Mouse (Mus musculus): ENCODE measurements around the gene Eif4e3. TPM values are rescaled to one million over a fixed set of nuclear protein-coding genes. Genes with fewer than 3 reads are reported as not detected.

The Eif4e3 gene
- total and polyA plus RNA-seq, 2 experiments from 2014 or later = 15.4 to 18.9 TPM

DNA sequence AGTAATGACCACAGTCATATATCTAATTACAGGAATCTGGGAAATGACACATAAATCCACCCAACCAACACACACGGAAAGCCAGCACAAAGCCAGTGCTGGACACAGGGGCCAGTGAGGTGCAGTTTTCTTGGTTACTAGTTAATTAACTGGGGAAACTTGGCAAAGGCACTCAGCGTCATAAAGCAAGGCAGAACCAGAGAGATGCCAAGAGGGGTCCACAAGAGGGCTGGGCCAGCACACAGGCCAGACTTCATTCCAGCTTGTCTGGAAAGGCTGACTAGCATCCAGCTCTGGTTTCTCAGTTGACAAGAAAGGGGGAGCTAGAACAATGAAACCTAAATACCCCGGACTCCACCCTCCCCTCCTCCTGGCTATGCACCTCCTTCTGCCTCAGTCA is 33.9 kb upstream of the Eif4e3 start:
- 0 out of 2 replicates have a peak, but pooled peaks cover 24% of the 10 kb centered on the region for H3K27me3 ChIP-seq (ENCODE audit: control insufficient read depth, insufficient read depth, low read length)
- no peak overlapping the region for H3K4me2 ChIP-seq (ENCODE audit: low read depth, low read length)
- H3K9ac ChIP-seq (replicated peaks; ENCODE audit: low read depth, low read length) = no peak overlapping the region
- no peaks in the 10 kb centered on the region for H3K4me1 ChIP-seq (ENCODE audit: control insufficient read depth, insufficient read depth)
- H3K27ac ChIP-seq (ENCODE audit: low read depth) = no peak overlapping the region
- DNase-seq (ENCODE audit: low spot score) = no peak
- H3K9me3 ChIP-seq (replicated peaks; ENCODE audit: control insufficient read depth, low read length) = no peaks in the 10 kb centered on the region
- WGBS = 67% methylated on average over 3 of the region's 3 CpGs
- H3K36me3 ChIP-seq (replicated peaks; ENCODE audit: control insufficient read depth, insufficient read depth, low read length) = no peaks in the 10 kb centered on the region
- TF ChIP-seq CTCF (IDR thresholded peaks at IDR 0.05; ENCODE audit: low read depth) (no peak), EP300 (IDR thresholded peaks at IDR 0.05; ENCODE audit: low read depth) (no peak)
- no peak for ATAC-seq (ENCODE audit: insufficient read depth, low read depth)
- no peak overlapping the region for H3K4me3 ChIP-seq (ENCODE audit: low read depth, low read length)

DNA sequence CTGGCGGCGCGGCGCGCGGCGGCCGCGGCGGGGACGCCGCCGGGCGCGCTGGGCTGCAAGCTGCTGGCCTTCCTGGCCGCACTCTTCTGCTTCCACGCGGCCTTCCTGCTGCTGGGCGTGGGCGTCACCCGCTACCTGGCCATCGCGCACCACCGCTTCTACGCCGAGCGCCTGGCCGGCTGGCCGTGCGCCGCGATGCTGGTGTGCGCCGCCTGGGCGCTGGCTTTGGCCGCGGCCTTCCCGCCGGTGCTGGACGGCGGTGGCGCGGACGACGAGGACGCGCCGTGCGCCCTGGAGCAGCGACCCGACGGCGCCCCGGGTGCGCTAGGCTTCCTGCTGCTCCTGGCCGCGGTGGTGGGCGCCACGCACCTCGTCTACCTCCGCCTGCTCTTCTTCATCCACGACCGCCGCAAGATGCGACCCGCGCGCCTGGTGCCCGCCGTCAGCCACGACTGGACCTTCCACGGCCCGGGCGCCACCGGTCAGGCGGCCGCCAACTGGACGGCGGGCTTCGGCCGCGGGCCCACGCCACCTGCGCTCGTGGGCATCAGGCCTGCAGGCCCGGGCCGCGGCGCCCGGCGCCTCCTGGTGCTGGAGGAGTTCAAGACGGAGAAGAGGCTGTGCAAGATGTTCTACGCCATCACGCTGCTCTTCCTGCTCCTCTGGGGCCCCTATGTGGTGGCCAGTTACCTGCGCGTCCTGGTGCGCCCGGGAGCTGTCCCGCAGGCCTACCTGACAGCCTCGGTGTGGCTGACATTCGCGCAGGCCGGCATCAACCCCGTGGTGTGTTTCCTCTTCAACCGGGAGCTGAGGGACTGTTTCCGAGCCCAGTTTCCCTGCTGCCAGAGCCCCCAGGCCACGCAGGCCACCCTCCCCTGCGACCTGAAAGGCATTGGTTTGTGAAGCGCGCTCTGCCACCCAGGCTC is 26.6 kb upstream of the Eif4e3 start:
- Histone ChIP-seq H3K4me3 (ENCODE audit: low read depth, low read length) (peak overlapping the region; percentile 80), H3K36me3 (replicated peaks; ENCODE audit: control insufficient read depth, insufficient read depth, low read length) (no peaks in the 10 kb centered on the region), H3K9me3 (replicated peaks; ENCODE audit: control insufficient read depth, low read length) (no peaks in the 10 kb centered on the region), H3K4me2 (ENCODE audit: low read depth, low read length) (peak overlapping the region; percentile 95), H3K27me3 (ENCODE audit: control insufficient read depth, insufficient read depth, low read length) (peaks cover 89% of the 10 kb centered on the region), H3K27ac (ENCODE audit: low read depth) (no peak overlapping the region), H3K4me1 (ENCODE audit: control insufficient read depth, insufficient read depth) (no peaks in the 10 kb centered on the region), H3K9ac (replicated peaks; ENCODE audit: low read depth, low read length) (peak overlapping the region; percentile 59)
- ATAC-seq (ENCODE audit: insufficient read depth, low read depth) (peak; percentile 28; the same call in 1 of the 2 replicates), DNase-seq (ENCODE audit: low spot score) (no peak)
- 3% methylated on average over 109 of the region's 110 CpGs for WGBS
- no peak for TF ChIP-seq EP300 (IDR thresholded peaks at IDR 0.05; ENCODE audit: low read depth)
- TF ChIP-seq CTCF (IDR thresholded peaks at IDR 0.05; ENCODE audit: low read depth) = no peak

DNA sequence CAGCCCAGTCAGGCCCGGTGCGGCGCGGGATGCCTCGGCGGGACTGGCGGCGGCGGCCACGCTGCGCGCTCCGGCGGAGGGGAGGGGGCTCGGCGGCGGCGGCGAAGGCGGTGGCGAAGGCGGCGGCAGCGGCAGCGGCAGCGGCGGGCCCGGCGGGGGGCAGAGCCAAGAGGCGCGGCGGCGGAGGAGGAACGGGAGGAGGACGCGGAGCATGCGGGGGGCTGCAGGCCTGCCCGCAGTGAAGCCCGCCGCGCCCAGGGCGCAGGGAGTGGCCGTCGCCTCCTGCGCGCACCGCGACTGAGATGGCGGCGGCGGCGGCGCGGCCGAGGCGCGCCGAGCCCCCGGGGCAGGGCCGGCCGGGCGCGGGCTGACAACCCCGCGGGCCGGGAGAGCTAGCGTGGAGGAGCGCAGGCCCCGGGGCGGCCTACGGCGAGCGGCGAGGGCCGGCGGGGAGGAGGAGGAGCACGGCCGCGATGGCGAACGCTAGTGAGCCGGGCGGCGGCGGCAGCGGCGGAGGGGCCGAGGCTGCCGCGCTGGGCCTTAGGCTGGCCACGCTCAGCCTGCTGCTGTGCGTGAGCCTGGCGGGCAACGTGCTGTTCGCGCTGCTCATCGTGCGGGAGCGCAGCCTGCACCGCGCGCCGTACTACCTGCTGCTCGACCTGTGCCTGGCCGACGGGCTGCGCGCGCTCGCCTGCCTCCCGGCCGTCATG is 25.8 kb upstream of the Eif4e3 start, which contains the start of gene Gpr27:
TSS of gene Gpr27 (plus strand) at position 474 of the 710 bp plus-strand sequence.
- peaks cover 82% of the 10 kb centered on the region for H3K27me3 ChIP-seq (ENCODE audit: control insufficient read depth, insufficient read depth, low read length)
- no peaks in the 10 kb centered on the region for H3K4me1 ChIP-seq (ENCODE audit: control insufficient read depth, insufficient read depth)
- ATAC-seq (ENCODE audit: insufficient read depth, low read depth) (peak; percentile 56; the same call in 1 of the 2 replicates), DNase-seq (ENCODE audit: low spot score) (peak; percentile 12)
- under 1% methylated on average over 45 of the region's 112 CpGs for WGBS
- H3K27ac ChIP-seq (ENCODE audit: low read depth) = no peak within 1 kb of the TSS
- peak within 1 kb of the TSS; percentile 95 for H3K4me2 ChIP-seq (ENCODE audit: low read depth, low read length)
- H3K9ac ChIP-seq (replicated peaks; ENCODE audit: low read depth, low read length) = peak within 1 kb of the TSS; percentile 59
- no peaks in the 10 kb centered on the region for H3K36me3 ChIP-seq (replicated peaks; ENCODE audit: control insufficient read depth, insufficient read depth, low read length)
- TF ChIP-seq CTCF (IDR thresholded peaks at IDR 0.05; ENCODE audit: low read depth) = no peak
- no peak for TF ChIP-seq EP300 (IDR thresholded peaks at IDR 0.05; ENCODE audit: low read depth)
- peak within 1 kb of the TSS; percentile 80 for H3K4me3 ChIP-seq (ENCODE audit: low read depth, low read length)
- no peaks in the 10 kb centered on the region for H3K9me3 ChIP-seq (replicated peaks; ENCODE audit: control insufficient read depth, low read length)

DNA sequence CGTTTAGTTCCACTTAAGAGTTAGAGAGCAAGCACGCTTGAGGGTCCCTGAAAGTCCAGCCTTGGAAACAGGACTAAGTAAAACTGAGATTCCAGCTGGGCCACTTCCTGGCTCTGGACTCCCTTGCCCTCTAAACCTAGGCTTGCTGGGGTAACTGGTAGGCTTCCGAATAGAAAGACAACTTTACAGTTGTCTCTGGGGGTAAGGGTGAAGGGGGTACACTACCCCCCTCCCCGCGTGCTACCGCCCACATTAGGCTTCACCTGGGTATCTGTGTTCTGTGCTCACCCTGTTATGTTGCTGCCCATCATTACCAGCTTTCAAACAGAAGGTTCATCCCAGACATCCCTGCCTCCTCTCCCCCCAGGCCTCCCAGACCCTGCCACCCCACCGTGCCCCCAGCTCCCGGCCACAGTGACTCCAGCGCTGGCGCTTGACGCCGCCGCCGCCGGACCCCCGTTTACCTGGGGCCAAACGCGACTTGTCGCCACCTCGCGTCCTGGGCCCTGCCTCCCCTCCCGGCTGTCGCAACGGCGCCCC is 25.2 kb upstream of the Eif4e3 start:
- WGBS = 7% methylated on average over 25 of the region's 25 CpGs
- Histone ChIP-seq H3K4me2 (ENCODE audit: low read depth, low read length) (peak overlapping the region; percentile 95), H3K9ac (replicated peaks; ENCODE audit: low read depth, low read length) (peak overlapping the region; percentile 59), H3K27ac (ENCODE audit: low read depth) (no peak overlapping the region), H3K36me3 (replicated peaks; ENCODE audit: control insufficient read depth, insufficient read depth, low read length) (no peaks in the 10 kb centered on the region), H3K9me3 (replicated peaks; ENCODE audit: control insufficient read depth, low read length) (no peaks in the 10 kb centered on the region), H3K27me3 (ENCODE audit: control insufficient read depth, insufficient read depth, low read length) (peaks cover 77% of the 10 kb centered on the region), H3K4me1 (ENCODE audit: control insufficient read depth, insufficient read depth) (no peaks in the 10 kb centered on the region), H3K4me3 (ENCODE audit: low read depth, low read length) (peak overlapping the region; percentile 80)
- ATAC-seq (ENCODE audit: insufficient read depth, low read depth) (no peak), DNase-seq (ENCODE audit: low spot score) (no peak)
- no peak for TF ChIP-seq CTCF (IDR thresholded peaks at IDR 0.05; ENCODE audit: low read depth)
- no peak for TF ChIP-seq EP300 (IDR thresholded peaks at IDR 0.05; ENCODE audit: low read depth)

DNA sequence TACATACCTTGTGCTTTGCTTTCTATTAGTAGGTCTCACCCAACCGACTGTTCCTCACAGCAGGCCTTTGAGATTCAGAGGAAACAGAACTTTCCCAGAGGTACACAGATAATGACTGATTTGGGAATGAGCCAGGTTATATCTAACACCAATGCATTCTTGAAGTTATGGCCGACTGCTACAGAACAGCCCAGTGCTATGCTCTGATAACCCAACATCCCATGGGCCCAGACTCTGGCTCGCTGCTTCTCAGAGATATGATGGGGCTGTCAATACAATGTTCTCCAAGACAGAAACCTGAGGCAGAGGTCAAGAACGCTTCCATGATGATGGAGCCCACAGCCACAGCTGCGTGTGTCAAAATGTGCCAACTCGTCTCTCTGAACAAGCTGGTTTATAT is 21.9 kb upstream of the Eif4e3 start:
- Histone ChIP-seq H3K9ac (replicated peaks; ENCODE audit: low read depth, low read length) (no peak overlapping the region), H3K27ac (ENCODE audit: low read depth) (no peak overlapping the region), H3K27me3 (ENCODE audit: control insufficient read depth, insufficient read depth, low read length) (peaks cover 45% of the 10 kb centered on the region), H3K4me2 (ENCODE audit: low read depth, low read length) (no peak overlapping the region), H3K36me3 (replicated peaks; ENCODE audit: control insufficient read depth, insufficient read depth, low read length) (no peaks in the 10 kb centered on the region), H3K9me3 (replicated peaks; ENCODE audit: control insufficient read depth, low read length) (no peaks in the 10 kb centered on the region), H3K4me1 (ENCODE audit: control insufficient read depth, insufficient read depth) (no peaks in the 10 kb centered on the region), H3K4me3 (ENCODE audit: low read depth, low read length) (no peak overlapping the region)
- WGBS = 51% methylated on average over 6 of the region's 6 CpGs
- no peak for TF ChIP-seq EP300 (IDR thresholded peaks at IDR 0.05; ENCODE audit: low read depth)
- TF ChIP-seq CTCF (IDR thresholded peaks at IDR 0.05; ENCODE audit: low read depth) = no peak
- no peak for ATAC-seq (ENCODE audit: insufficient read depth, low read depth)
- DNase-seq (ENCODE audit: low spot score) = no peak
